Mouse (Mus musculus) myocyte (in vitro differentiated cells): ENCODE results near the gene Pdia3.

Experiments used
- MYOD1 ChIP-seq, 3 experiments: IDR thresholded peaks; one replicate each; pipeline ENCODE4 v1.6.1; 2011; ENCODE audit warnings: control low read depth in 2 of 3, low read depth in 2 of 3, mild to moderate bottlenecking in 2 of 3, moderate library complexity in 1 of 3; ENCODE audit not compliant: insufficient read length in 2 of 3, control insufficient read depth in 1 of 3
- MYOG ChIP-seq, 3 experiments: IDR thresholded peaks; one replicate each; pipeline ENCODE4 v1.6.1; 2011; ENCODE audit warnings: control low read depth in 2 of 3, low read depth in 2 of 3, mild to moderate bottlenecking in 2 of 3; ENCODE audit not compliant: insufficient read length in 2 of 3, control insufficient read depth in 1 of 3, insufficient read depth in 1 of 3
- REST ChIP-seq: IDR thresholded peaks from one replicate; pipeline ENCODE4 v1.6.1; 2011; ENCODE audit warnings: mild to moderate bottlenecking, control low read depth, moderate library complexity; ENCODE audit not compliant: insufficient read depth, insufficient read length

DNA sequence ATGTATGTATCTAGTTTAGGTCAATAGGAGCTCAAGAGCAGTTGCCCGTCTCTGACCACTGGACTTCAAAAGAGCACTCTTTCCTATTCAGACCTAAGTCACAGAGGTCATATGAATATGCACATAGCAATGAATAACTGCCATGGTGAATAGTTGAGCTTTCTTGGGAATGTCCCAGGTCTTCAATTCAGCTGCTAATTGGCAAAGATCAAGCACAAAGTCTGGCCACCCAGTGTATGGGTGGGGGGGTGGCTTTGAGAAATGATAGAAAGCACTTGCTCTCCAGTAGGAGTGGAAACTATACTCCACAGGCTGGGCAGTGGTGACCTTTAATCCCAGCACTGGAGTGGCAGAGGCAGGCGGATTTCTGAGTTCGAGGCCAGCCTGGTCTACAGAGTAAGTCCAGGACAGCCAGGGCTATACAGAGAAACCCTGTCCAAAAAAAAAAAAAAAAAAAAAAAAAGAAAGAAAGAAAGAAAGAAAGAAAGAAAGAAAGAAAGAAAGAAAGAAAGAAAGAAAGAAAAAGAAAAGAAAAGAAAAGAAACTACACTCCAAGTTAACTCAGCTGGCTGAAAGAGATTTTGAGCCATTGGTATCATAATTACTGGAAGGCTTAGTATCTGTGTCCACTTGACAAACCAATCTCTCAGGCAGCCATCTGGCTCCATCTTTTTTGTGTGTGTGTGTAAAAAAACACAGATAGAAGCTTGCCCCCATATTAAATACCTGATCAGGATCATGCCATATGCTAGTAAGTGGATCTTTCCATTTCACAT lies 64.1 kb downstream of the Pdia3 start:
- TF ChIP-seq MYOG (IDR thresholded peaks at IDR 0.05; ENCODE audit: control insufficient read depth in 1 of 3, insufficient read depth in 1 of 3, insufficient read length in 2 of 3, low read depth in 2 of 3) (no peak), REST (no peak), MYOD1 (IDR thresholded peaks at IDR 0.05; ENCODE audit: control insufficient read depth in 1 of 3, insufficient read length in 2 of 3, low read depth in 2 of 3) (no peak)
